Mouse (Mus musculus) G1E (cell line): ENCODE measurements around the gene Rpl36.

ENCODE experiments used
- CTCF ChIP-seq: IDR thresholded peaks from 2 replicates; pipeline ENCODE4 v1.5.1; 2012; ENCODE audit warnings: low read depth, low read length, inconsistent platforms, mixed read lengths
- GATA1 ChIP-seq: IDR thresholded peaks from 2 replicates; pipeline ENCODE4 v1.6.1; 2012; ENCODE audit warnings: borderline replicate concordance, low read length, inconsistent platforms, mixed read lengths
- POLR2AphosphoS5 ChIP-seq: IDR thresholded peaks from 2 replicates; pipeline ENCODE4 v1.6.1; 2012; ENCODE audit warnings: low read depth, low read length, inconsistent platforms; ENCODE audit not compliant: insufficient replicate concordance

- no peak for TF ChIP-seq CTCF
- no peak for TF ChIP-seq GATA1
- TF ChIP-seq POLR2AphosphoS5 = no peak
Observed at GRCm38 (mm10) chr17:56611861-56612564, 1.2 kb upstream of the Rpl36 start.
